In genomic region chr12:99337171-99337435, GRCm38 (mm10) we compare ENCODE assay signal across 9 mouse cellular contexts.
A peak's percentile ranks its signal among the peaks of the same experiment; 100 is the strongest.
DNase-seq lines count a peak whose midpoint lies in the region; ATAC-seq lines count a peak whose summit lies in the region.
"Had no signal": no experiment of that assay in that cellular context is flagged by ENCODE, and none has a peak within 500 bp of the region (broad histone marks: within the 10 kb centered on the region; RNA-seq: fewer than 3 reads in every experiment).

No protein-coding gene starts in this region.

- no peak overlapping the region for H3K4me2 ChIP-seq in kidney, embryonic 14.5 days (replicated peaks; ENCODE audit: low read depth, low read length)
- no peak overlapping the region for H3K4me2 ChIP-seq in hindbrain, embryonic 13.5 days

- peak; percentile 82 for DNase-seq in cerebellum, adult 9-10 months
- DNase-seq in cerebellum, adult 18-20 months, result no peak
- DNase-seq in kidney, postnatal 14 days, result no peak
- no peak for DNase-seq in adrenal gland, adult 2 months
- DNase-seq in adrenal gland, postnatal 36 days, result no peak
- DNase-seq: kidney, postnatal 10 days had no signal

- 90% methylated on average over 3 of the region's 3 CpGs for WGBS in kidney, embryonic 14.5 days
- 97% methylated on average over 3 of the region's 3 CpGs for WGBS in hindbrain, embryonic 13.5 days

- H3K27ac ChIP-seq in kidney, embryonic 14.5 days (ENCODE audit: low read depth, low read length), result peak overlapping the region; percentile 71
- peak overlapping the region; percentile 48 for H3K27ac ChIP-seq in brown adipose tissue, adult 24 weeks (replicated peaks; ENCODE audit: low read depth, low read length)
- peak overlapping the region; percentile 66 for H3K27ac ChIP-seq in hindbrain, embryonic 13.5 days

- H3K9ac ChIP-seq in kidney, embryonic 14.5 days (ENCODE audit: low read depth, low read length), result no peak overlapping the region
- H3K9ac ChIP-seq in hindbrain, embryonic 13.5 days, result no peak overlapping the region

- H3K4me3 ChIP-seq in kidney, embryonic 14.5 days (ENCODE audit: low read length), result no peak overlapping the region
- no peak overlapping the region for H3K4me3 ChIP-seq in brown adipose tissue, adult 24 weeks (ENCODE audit: insufficient read depth, low read depth, low read length)
- no peak overlapping the region for H3K4me3 ChIP-seq in hindbrain, embryonic 13.5 days

- ATAC-seq in kidney, embryonic 14.5 days (ENCODE audit: low FRiP score, low TSS enrichment), result no peak; the same call in 1 of the 2 replicates
- no peak for ATAC-seq in hindbrain, embryonic 13.5 days (ENCODE audit: low FRiP score)

- no peaks in the 10 kb centered on the region for H3K27me3 ChIP-seq in kidney, embryonic 14.5 days (ENCODE audit: control insufficient read depth, insufficient read depth, low read length)
- H3K27me3 ChIP-seq in hindbrain, embryonic 13.5 days, result no peaks in the 10 kb centered on the region

- H3K9me3 ChIP-seq in kidney, embryonic 14.5 days (ENCODE audit: control insufficient read depth, low read length), result no peaks in the 10 kb centered on the region
- no peaks in the 10 kb centered on the region for H3K9me3 ChIP-seq in hindbrain, embryonic 13.5 days

- H3K4me1 ChIP-seq in kidney, embryonic 14.5 days (ENCODE audit: control insufficient read depth, insufficient read depth, low read length), result peaks cover 36% of the 10 kb centered on the region
- H3K4me1 ChIP-seq in brown adipose tissue, adult 24 weeks (ENCODE audit: control insufficient read depth, insufficient read depth, insufficient read length, low read length), result peaks cover 39% of the 10 kb centered on the region
- H3K4me1 ChIP-seq in hindbrain, embryonic 13.5 days (replicated peaks), result peaks cover 90% of the 10 kb centered on the region

- peaks cover 3% of the 10 kb centered on the region; the same call in 1 of the 2 replicates for H3K36me3 ChIP-seq in kidney, embryonic 14.5 days (ENCODE audit: control insufficient read depth, insufficient read depth, low read length)
- no peaks in the 10 kb centered on the region; the same call in 1 of the 2 replicates for H3K36me3 ChIP-seq in hindbrain, embryonic 13.5 days
